Mouse (Mus musculus) thymus, adult 2 months (tissue): Measurements from ENCODE around the gene Dlx3. TPM values are rescaled to one million over a fixed set of nuclear protein-coding genes. Genes with fewer than 3 reads are reported as not detected.

ENCODE experiments used
- DNase-seq: peaks from one replicate; pipeline ENCODE4 v3.0.0; 2021
- H3K27ac ChIP-seq: fragments of 200-500 bp; 2 replicates; pipeline ENCODE4 v1.5.1; 2012; ENCODE audit warnings: low read length, control low read depth; ENCODE audit not compliant: control insufficient read depth, insufficient read depth
- H3K27me3 ChIP-seq: fragments of 200-500 bp; 2 replicates; pipeline ENCODE4 v1.6.1; 2012; ENCODE audit warnings: mild to moderate bottlenecking, low read length, moderate library complexity, mixed read lengths; ENCODE audit not compliant: control insufficient read depth, insufficient read depth
- H3K36me3 ChIP-seq: fragments of 200-500 bp; 2 replicates; pipeline ENCODE4 v1.6.1; 2012; ENCODE audit warnings: mild to moderate bottlenecking, low read length, moderate library complexity; ENCODE audit not compliant: control insufficient read depth, insufficient read depth
- H3K4me1 ChIP-seq: fragments of 200-500 bp; replicated peaks from 2 replicates; pipeline ENCODE4 v1.6.1; 2012; ENCODE audit warnings: low read length; ENCODE audit not compliant: control insufficient read depth, insufficient read depth
- H3K4me3 ChIP-seq: fragments of 200-500 bp; 2 replicates; pipeline ENCODE4 v1.5.1; 2012; ENCODE audit warnings: mild to moderate bottlenecking, low read length, control low read depth, moderate library complexity; ENCODE audit not compliant: control insufficient read depth, insufficient read depth
- CTCF ChIP-seq: fragments of 200-500 bp; IDR thresholded peaks from 2 replicates; pipeline ENCODE4 v1.5.1; 2012; ENCODE audit warnings: mild to moderate bottlenecking, control low read depth, low read length, moderate library complexity, borderline replicate concordance; ENCODE audit not compliant: control insufficient read depth, poor library complexity, insufficient read depth; ENCODE audit errors: extremely low read depth
- POLR2A ChIP-seq: fragments of 200-500 bp; IDR thresholded peaks from 2 replicates; pipeline ENCODE4 v1.6.1; 2012; ENCODE audit warnings: mild to moderate bottlenecking, low read length, control low read depth, moderate library complexity; ENCODE audit not compliant: control insufficient read depth, poor library complexity, insufficient read depth; ENCODE audit errors: extremely low read depth
- WGBS: fragments of 180-500 bp; shearing (Covaris S2); methylation state at CpG from one replicate; pipeline ENCODE4 v1.1.7; 2018; 5-methylcytosine and 5-hydroxymethylcytosine counted together
- polyA plus RNA-seq: library from polyadenylated mRNA; depleted of rRNA; stranded (reverse); fragments of >200 nt; gene quantifications from 2 replicates; pipeline ENCODE4 v1.2.3, GENCODE M21; 2012

Dlx3 gene
- polyA plus RNA-seq, 1 experiment = 1.0 TPM

- Histone ChIP-seq H3K36me3 (no peaks in the 10 kb centered on the region), H3K27ac (no peak overlapping the region), H3K4me1 (peaks cover 18% of the 10 kb centered on the region), H3K27me3 (peaks cover 10% of the 10 kb centered on the region; the same call in 1 of the 2 replicates), H3K4me3 (no peak overlapping the region)
- WGBS = 95% methylated on average over 6 of the region's 6 CpGs
- no peak for DNase-seq
- TF ChIP-seq POLR2A (no peak), CTCF (no peak)
Observed at GRCm38 (mm10) chr11:95080783-95081182, 39.1 kb upstream of the Dlx3 start.

DNA sequence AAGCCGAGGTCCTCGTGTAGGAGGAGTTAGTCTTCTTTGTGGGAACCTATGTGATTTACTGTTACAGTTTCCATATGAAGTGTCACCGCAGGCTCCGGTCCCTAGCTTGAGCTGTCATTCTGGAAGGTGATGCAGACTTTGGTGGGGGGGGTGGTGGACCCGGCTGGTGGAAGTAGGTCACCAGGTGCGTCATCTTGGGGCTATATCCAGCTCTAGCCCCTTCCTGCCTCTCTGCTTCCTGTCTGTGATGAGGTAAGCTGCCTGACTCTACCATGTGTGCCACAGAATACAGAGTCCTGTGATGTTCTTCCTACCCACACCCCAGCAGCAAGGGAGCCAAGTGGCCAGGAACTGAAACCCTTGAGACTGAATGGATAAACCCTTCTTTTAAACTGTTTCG, 37.0 kb upstream of the Dlx3 start:
- DNase-seq = peak; percentile 45
- peaks cover 12% of the 10 kb centered on the region for H3K4me1 ChIP-seq
- 37% methylated on average over 7 of the region's 7 CpGs for WGBS
- no peaks in the 10 kb centered on the region for H3K36me3 ChIP-seq
- 0 out of 2 replicates have a peak overlapping the region, but pooled peaks have one; percentile 41 for H3K27ac ChIP-seq
- no peak overlapping the region for H3K4me3 ChIP-seq
- H3K27me3 ChIP-seq = peaks cover 3% of the 10 kb centered on the region; the same call in 1 of the 2 replicates
- TF ChIP-seq CTCF (no peak), POLR2A (no peak)

GRCm38 (mm10) chr11:95084175-95084574, 35.7 kb upstream of the Dlx3 start:
- WGBS = 90% methylated on average over 4 of the region's 4 CpGs
- Histone ChIP-seq H3K27me3 (no peaks in the 10 kb centered on the region; the same call in 1 of the 2 replicates), H3K4me3 (no peak overlapping the region), H3K4me1 (peaks cover 12% of the 10 kb centered on the region), H3K36me3 (no peaks in the 10 kb centered on the region), H3K27ac (no peak overlapping the region)
- no peak for DNase-seq
- TF ChIP-seq POLR2A (no peak), CTCF (no peak)

DNA sequence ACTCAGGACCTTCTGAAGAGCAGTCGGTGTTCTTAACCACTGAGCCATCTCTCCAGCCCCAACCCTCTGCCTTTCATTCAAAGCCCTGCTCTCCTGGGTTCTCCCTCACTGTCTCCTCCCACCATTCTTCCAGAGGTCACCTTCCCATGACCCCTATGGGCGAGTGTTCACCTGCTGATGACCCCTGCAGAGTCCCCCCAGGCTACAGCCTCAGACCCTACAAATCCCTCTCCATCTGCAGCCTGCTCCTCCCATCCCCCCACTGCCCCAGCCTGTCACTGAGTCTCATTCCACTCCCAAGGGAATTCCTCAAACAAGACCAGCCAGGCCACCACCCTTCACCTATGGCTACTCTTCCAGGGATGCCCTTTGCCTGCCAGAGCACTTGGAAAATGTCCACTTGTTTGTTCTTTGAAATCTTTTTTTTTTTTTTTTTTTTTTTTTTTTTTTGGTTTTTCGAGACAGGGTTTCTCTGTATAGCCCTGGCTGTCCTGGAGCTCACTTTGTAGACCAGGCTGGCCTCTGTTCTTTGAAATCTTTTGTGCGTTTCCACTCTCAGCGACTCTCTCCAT, 35.0 kb upstream of the Dlx3 start:
- peaks cover 12% of the 10 kb centered on the region for H3K4me1 ChIP-seq
- no peaks in the 10 kb centered on the region for H3K27me3 ChIP-seq
- no peak overlapping the region for H3K27ac ChIP-seq
- 86% methylated on average over 5 of the region's 5 CpGs for WGBS
- no peak for DNase-seq
- no peaks in the 10 kb centered on the region for H3K36me3 ChIP-seq
- H3K4me3 ChIP-seq = no peak overlapping the region
- no peak for TF ChIP-seq POLR2A
- no peak for TF ChIP-seq CTCF

DNA sequence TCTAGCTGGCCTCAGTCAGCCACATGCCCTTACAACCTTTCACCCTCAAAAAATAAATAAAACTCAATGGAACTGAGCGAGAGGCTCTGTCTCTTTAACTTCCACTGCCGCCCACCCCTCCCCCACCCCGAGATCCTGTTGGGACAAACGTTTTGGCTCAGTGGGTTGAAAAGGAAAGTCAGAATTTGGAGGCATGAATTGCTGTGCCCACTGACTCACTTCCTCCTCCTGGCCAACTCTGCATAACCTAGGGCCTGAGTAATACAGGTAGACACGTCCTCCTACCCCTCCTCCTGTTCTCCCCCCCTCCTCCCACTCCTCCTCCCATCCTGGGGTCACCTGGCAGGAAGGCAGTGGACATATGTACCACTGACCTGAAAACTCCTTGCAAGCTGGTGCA, 34.2 kb upstream of the Dlx3 start:
- H3K4me3 ChIP-seq = no peak overlapping the region
- no peaks in the 10 kb centered on the region for H3K27me3 ChIP-seq
- H3K27ac ChIP-seq = no peak overlapping the region
- H3K4me1 ChIP-seq = peaks cover 12% of the 10 kb centered on the region
- no peak for TF ChIP-seq POLR2A
- no peak for TF ChIP-seq CTCF
- WGBS = 52% methylated on average over 5 of the region's 5 CpGs
- no peaks in the 10 kb centered on the region for H3K36me3 ChIP-seq
- DNase-seq = no peak

- DNase-seq = no peak
- H3K4me1 ChIP-seq = peaks cover 12% of the 10 kb centered on the region
- H3K27ac ChIP-seq = no peak overlapping the region
- H3K4me3 ChIP-seq = no peak overlapping the region
- no peaks in the 10 kb centered on the region for H3K36me3 ChIP-seq
- H3K27me3 ChIP-seq = no peaks in the 10 kb centered on the region
- 77% methylated on average over 5 of the region's 5 CpGs for WGBS
- TF ChIP-seq POLR2A (no peak), CTCF (no peak)
Observed at GRCm38 (mm10) chr11:95086229-95086628, 33.7 kb upstream of the Dlx3 start.
